Mouse (Mus musculus) liver, embryonic 14.5 days (tissue): ENCODE measurements around the gene Mettl24.

Source experiments
- CTCF ChIP-seq: IDR thresholded peaks from 2 replicates; pipeline ENCODE4 v1.5.1; 2016; ENCODE audit warnings: antibody characterized with exemption, low read depth, control low read depth
- EP300 ChIP-seq: IDR thresholded peaks from 2 replicates; pipeline ENCODE4 v1.6.1; 2016; ENCODE audit warnings: antibody characterized with exemption, low read depth

DNA sequence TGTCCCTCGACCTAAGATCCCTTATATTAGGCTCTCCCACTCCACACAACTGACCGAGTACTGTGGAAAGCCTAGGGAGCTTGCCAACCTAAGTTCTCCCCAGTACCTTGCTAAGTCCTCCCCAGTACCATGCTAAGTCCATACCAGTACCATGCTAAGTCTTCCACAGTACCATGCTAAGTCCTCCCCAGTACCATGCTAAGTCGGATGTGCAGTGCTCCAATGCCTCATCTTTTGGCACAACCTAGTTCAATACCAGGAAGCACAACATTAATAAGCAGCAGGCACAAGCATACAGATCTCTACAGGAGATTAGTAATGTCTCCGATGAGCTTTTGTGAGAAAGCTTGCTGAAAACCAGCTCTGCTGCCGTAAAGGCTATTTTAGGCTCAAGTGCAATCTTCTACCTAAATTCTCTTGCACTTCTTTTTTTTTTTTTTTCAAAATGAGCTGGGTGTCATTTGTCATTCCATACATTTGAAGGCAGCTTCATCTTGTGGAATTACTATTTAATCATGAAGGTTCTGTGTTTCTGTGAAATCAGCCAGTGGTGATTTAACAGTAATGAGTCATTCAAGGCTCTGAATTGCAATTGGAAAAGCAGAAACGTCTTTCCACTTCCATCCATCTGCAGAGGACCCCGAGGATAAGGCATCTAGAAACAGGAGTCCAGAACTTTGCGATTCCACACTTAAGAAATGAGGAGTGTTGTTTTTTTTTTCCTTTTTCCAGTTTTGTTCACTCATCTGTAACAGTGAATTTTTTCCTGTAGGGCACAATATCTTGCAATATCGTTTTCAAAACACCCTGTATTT is 77.3 kb downstream of the Mettl24 start:
- TF ChIP-seq CTCF (no peak), EP300 (no peak)
